Mouse (Mus musculus): ENCODE data around the gene Rnf217. TPM values are rescaled to one million over a fixed set of nuclear protein-coding genes. Genes with fewer than 3 reads are reported as not detected.
A peak's percentile ranks its signal among the peaks of the same experiment; 100 is the strongest.

Rnf217 gene
- total and polyA plus RNA-seq, 2 experiments: 3.5 to 8.0 TPM

GRCm38 (mm10) chr10:31456806-31457205 lies 152.2 kb downstream of the Rnf217 start:
- Histone ChIP-seq H3K27ac (replicated peaks; ENCODE audit: insufficient read depth, low read depth, low read length) (no peak overlapping the region), H3K4me3 (ENCODE audit: insufficient read depth, low read depth, low read length) (no peak overlapping the region), H3K9ac (ENCODE audit: low read depth, low read length) (no peak overlapping the region), H3K4me1 (ENCODE audit: control insufficient read depth, insufficient read depth, low read length) (no peaks in the 10 kb centered on the region), H3K27me3 (ENCODE audit: control insufficient read depth, insufficient read depth, low read length) (no peaks in the 10 kb centered on the region), H3K36me3 (ENCODE audit: control insufficient read depth, insufficient read depth, low read length) (no peaks in the 10 kb centered on the region), H3K79me2 (ENCODE audit: control insufficient read depth, insufficient read depth, low read length) (no peaks in the 10 kb centered on the region)
- no peak for DNase-seq (ENCODE audit: extremely low read depth, low read depth, low spot score)
- WGBS: 32% methylated on average over 1 of the region's 1 CpGs
- TF ChIP-seq POLR2A (IDR thresholded peaks at IDR 0.05; ENCODE audit: extremely low read depth, insufficient read depth, low read length) (no peak), CTCF (IDR thresholded peaks at IDR 0.05; ENCODE audit: low read depth, low read length) (no peak)

GRCm38 (mm10) chr10:31447083-31447482 lies 161.9 kb downstream of the Rnf217 start:
- Histone ChIP-seq H3K9ac (ENCODE audit: low read depth, low read length) (no peak overlapping the region), H3K27me3 (ENCODE audit: control insufficient read depth, insufficient read depth, low read length) (no peaks in the 10 kb centered on the region), H3K79me2 (ENCODE audit: control insufficient read depth, insufficient read depth, low read length) (no peaks in the 10 kb centered on the region), H3K4me1 (ENCODE audit: control insufficient read depth, insufficient read depth, low read length) (peaks cover 2% of the 10 kb centered on the region; the same call in 1 of the 2 replicates), H3K27ac (replicated peaks; ENCODE audit: insufficient read depth, low read depth, low read length) (no peak overlapping the region), H3K36me3 (ENCODE audit: control insufficient read depth, insufficient read depth, low read length) (no peaks in the 10 kb centered on the region), H3K4me3 (ENCODE audit: insufficient read depth, low read depth, low read length) (no peak overlapping the region)
- 41% methylated on average over 1 of the region's 1 CpGs for WGBS
- TF ChIP-seq CTCF (IDR thresholded peaks at IDR 0.05; ENCODE audit: low read depth, low read length) (no peak), POLR2A (IDR thresholded peaks at IDR 0.05; ENCODE audit: extremely low read depth, insufficient read depth, low read length) (no peak)
- no peak for DNase-seq (ENCODE audit: extremely low read depth, low read depth, low spot score)

- H3K27me3 ChIP-seq (ENCODE audit: control insufficient read depth, insufficient read depth, low read length): no peaks in the 10 kb centered on the region
- DNase-seq (ENCODE audit: extremely low read depth, low read depth, low spot score): peak; percentile 71
- peak; percentile 91 for TF ChIP-seq CTCF (IDR thresholded peaks at IDR 0.05; ENCODE audit: low read depth, low read length)
- TF ChIP-seq POLR2A (IDR thresholded peaks at IDR 0.05; ENCODE audit: extremely low read depth, insufficient read depth, low read length): no peak
- H3K9ac ChIP-seq (ENCODE audit: low read depth, low read length): peak within 1 kb of the TSS; percentile 80
- WGBS: 2% methylated on average over 59 of the region's 59 CpGs
- no peaks in the 10 kb centered on the region for H3K36me3 ChIP-seq (ENCODE audit: control insufficient read depth, insufficient read depth, low read length)
- H3K79me2 ChIP-seq (ENCODE audit: control insufficient read depth, insufficient read depth, low read length): no peaks in the 10 kb centered on the region
- H3K27ac ChIP-seq (replicated peaks; ENCODE audit: insufficient read depth, low read depth, low read length): no peak within 1 kb of the TSS; the same call in 1 of the 2 replicates
- H3K4me1 ChIP-seq (ENCODE audit: control insufficient read depth, insufficient read depth, low read length): peaks cover 2% of the 10 kb centered on the region; the same call in 1 of the 2 replicates
- peak within 1 kb of the TSS; percentile 89 for H3K4me3 ChIP-seq (ENCODE audit: insufficient read depth, low read depth, low read length)
Measured at GRCm38 (mm10) chr10:31445291-31446124, 163.5 kb downstream of the Rnf217 start, which contains the start of gene Tpd52l1. Gene Tpd52l1 (minus strand): TSS chr10:31445958.

GRCm38 (mm10) chr10:31444206-31444605 lies 164.8 kb downstream of the Rnf217 start:
- TF ChIP-seq POLR2A (IDR thresholded peaks at IDR 0.05; ENCODE audit: extremely low read depth, insufficient read depth, low read length) (no peak), CTCF (IDR thresholded peaks at IDR 0.05; ENCODE audit: low read depth, low read length) (no peak)
- no peaks in the 10 kb centered on the region for H3K36me3 ChIP-seq (ENCODE audit: control insufficient read depth, insufficient read depth, low read length)
- no peak overlapping the region for H3K9ac ChIP-seq (ENCODE audit: low read depth, low read length)
- H3K27me3 ChIP-seq (ENCODE audit: control insufficient read depth, insufficient read depth, low read length): no peaks in the 10 kb centered on the region
- H3K27ac ChIP-seq (replicated peaks; ENCODE audit: insufficient read depth, low read depth, low read length): no peak overlapping the region
- DNase-seq (ENCODE audit: extremely low read depth, low read depth, low spot score): peak; percentile 17
- H3K4me3 ChIP-seq (ENCODE audit: insufficient read depth, low read depth, low read length): no peak overlapping the region
- H3K4me1 ChIP-seq (ENCODE audit: control insufficient read depth, insufficient read depth, low read length): peaks cover 2% of the 10 kb centered on the region; the same call in 1 of the 2 replicates
- WGBS: 76% methylated on average over 7 of the region's 7 CpGs
- no peaks in the 10 kb centered on the region for H3K79me2 ChIP-seq (ENCODE audit: control insufficient read depth, insufficient read depth, low read length)

Other genes starting within 250 kb of the Rnf217 start
- 14.4 and 16.3 TPM in 2 replicates for gene Tpd52l1, start 163.2 kb downstream of the Rnf217 start, total RNA-seq (2014; rRNA removed)
- 6.5 and 7.1 TPM in 2 replicates for gene Tpd52l1, start 163.2 kb downstream of the Rnf217 start, polyA plus RNA-seq (2012; rRNA removed)